Mouse (Mus musculus) megakaryocyte, adult 5-6 weeks (primary cell): ENCODE measurements around the gene Dand5. TPM values are rescaled to one million over a fixed set of nuclear protein-coding genes. Genes with fewer than 3 reads are reported as not detected.
A peak's percentile ranks its signal among the peaks of the same experiment; 100 is the strongest.

Experiments used
- ATAC-seq: 2 replicates; pipeline ENCODE4 v1.8.0; 2016; ENCODE audit warnings: mild to moderate bottlenecking, inconsistent platforms; ENCODE audit not compliant: poor library complexity, severe bottlenecking
- total RNA-seq, 2 experiments: library from RNA; stranded (forward) in 1 of 2; stranded (reverse) in 1 of 2; fragments of 153-499, 151-499 nt in 1 of 2; fragments of 221-1000, 200-1000 nt in 1 of 2; gene quantifications; 2 replicates each; pipeline versions ENCODE4 v1.2.3 to v1.2.4; 2015 to 2017

Dand5 gene
- total RNA-seq, 2 experiments from 2014 or later, result 1.4 to 4.4 TPM

GRCm38 (mm10) chr8:84784681-84785505, 37.7 kb downstream of the Dand5 start:
- no peak for ATAC-seq

DNA sequence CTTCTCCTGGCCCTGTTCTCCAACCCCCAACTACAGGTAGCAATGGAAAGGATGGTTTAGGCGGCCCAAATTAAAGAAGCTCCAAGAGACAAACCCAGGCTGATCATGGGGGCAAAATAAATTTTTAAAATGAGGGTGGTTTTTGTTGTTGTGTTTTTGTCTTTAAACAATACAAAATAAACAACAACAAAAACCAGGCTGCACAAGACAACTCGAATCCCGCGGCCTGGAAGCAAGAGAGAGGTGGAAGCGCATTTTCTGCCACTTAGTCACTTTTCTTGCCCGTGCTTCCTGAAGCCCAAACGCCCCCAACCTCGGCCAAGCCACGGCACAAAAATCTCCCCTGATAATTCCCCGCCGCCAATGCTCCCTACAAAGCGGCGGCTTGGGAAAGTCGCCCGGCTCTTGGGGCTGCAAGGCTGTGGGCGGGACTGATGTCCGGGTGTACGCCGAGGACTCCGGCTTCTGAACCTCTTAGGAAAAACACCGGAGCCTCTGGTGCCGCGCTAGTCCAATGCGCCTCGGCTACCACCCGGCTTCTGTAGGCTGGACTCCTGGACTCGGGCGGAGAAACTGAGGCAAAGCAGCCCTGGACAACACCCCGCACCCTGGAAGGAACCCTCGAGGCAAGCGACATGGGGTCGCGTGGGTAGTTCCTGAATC, 38.6 kb downstream of the Dand5 start:
- ATAC-seq, result no peak

- no peak for ATAC-seq
Observed at GRCm38 (mm10) chr8:84783198-84783918, 39.3 kb downstream of the Dand5 start.

DNA sequence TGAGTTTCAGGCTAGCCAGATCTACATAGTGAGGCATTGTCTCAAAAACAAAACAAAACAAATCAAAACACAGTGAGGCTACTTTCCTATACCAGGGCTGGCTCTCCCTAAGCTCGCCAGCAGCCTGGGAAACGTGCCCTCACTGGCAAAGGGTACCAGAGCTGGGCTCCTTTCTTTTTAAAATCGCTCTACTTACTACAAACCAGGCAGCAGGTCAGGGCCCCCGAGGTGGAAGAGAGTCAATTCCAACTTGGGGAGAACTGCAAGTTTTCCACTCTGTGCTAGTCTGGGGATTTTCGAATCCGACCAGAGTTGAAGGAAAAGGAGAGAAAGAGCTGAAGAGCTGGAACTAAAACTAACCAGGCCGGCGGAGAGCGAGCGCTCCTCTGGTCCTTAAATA, 39.9 kb downstream of the Dand5 start:
- ATAC-seq, result no peak

DNA sequence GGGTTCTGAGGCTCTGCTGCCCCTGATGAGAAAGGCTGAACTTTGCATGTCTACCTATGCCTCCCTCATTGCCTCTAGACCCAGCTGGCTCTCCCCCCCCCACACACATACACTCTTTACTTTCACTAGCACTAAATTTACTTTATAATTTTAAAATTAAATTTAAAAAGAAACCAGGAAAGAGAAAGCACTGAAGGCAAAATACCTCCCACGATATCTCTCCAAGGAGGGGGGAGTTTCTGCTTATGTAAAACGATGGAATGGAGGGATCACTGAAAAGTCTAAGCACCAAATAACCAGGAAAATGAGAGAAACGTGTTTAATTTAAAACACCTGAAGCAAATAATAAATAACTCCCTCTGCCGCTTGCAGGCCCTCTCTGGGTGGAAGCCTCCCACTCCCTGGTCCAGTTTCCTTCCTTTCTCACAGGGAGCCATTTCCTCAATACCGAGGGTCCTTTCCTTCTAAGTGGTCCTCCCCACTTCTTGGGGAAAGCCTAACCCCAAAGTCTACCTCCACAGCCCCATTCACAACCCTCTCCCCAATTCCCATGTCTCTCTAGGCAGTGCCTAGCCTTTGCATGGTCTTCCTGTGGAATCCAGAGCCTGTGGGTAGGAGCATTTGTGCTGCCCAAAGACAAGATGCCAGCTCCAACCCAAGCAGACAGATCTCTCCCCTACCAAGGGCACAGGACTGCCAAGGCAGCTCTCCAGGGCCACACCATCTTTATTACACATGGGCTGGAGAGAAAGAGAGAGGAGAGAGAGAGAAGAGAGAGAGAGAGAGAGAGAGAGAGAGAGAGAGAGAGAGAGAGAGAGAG, 40.7 kb downstream of the Dand5 start:
- no peak for ATAC-seq

DNA sequence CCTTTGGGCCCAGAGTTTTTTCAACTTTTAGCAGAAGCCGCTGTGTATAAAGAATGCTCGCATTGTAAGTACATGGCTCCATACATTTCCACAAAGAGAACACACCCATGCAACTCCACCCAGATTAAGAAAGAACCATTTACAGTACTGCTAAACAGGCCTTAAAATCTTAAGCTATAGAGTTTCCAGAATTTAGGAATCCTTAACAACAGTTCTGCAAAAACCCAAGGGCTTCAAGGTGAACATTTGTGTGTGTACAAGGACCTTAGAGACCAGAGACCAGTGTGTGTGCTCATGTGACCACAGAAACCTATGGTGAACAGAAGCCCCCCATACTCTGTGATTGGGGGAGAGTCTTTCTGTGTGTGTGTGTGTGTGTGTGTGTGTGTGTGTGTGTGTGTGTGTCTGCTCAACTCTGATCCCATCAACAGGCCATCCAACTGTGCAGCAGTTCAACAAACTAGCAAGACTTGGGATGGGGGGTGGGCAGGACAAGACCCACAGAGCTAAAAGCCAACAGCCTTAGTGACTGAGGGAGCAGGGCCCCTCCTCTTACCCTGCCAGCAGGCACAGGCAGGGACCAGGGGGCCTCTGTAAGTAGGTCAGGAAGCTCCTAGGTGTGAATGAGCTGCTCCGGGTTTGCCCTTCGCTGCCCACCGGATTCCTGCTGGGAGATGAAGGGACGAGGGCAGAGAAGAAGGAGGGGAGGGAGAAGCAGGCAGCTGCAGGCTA, 41.5 kb downstream of the Dand5 start:
- no peak for ATAC-seq

DNA sequence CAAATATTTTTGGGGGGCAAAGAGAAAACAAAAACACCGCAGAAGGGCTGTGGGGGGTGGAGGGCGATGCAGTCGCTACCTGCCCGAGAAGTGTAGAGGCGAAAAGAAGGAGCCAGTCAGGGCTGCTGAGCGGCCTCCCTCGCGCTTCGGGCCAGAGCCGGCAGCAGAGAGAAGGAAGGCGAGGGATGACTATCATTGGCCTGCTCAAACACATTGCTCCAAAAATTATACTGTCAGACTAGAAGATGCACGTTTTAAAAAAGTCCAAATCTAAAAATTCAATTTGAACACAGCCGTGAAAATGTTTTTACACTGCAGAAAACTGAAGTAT, 42.4 kb downstream of the Dand5 start:
- no peak for ATAC-seq

DNA sequence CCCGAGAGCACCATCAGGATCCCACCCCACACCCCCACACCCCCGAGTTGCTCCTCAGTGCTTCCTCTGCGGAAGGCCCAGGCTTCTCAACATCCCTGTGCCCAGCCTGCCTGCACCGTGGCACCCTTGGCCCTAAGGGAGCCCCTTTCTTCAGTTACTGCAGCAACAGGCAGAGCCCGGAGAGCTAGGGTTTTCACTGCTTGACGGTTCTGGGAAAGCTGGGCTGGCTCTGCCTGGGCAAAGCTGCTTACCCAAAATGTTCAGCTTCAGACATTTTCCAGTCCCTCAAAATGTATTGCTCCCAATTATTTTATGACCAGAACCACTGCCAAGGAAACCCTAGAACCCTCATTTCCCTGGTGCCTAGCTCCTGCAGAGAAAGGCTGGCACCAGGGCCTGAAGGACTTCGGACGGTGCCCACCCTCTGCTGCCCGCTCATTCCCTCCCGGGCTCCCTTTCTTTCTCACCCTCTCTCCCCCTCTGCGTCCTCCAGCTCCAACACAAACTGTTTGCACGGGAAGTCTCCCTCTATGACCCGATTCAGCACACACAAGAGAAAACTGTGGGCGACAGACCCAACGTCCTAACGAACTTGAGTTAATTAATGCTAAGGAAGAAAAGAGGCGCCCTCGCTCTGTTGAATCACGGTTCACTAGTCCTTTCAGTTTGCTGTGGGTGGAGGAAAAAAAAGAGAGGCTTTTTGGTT, 43.0 kb downstream of the Dand5 start:
- no peak for ATAC-seq

DNA sequence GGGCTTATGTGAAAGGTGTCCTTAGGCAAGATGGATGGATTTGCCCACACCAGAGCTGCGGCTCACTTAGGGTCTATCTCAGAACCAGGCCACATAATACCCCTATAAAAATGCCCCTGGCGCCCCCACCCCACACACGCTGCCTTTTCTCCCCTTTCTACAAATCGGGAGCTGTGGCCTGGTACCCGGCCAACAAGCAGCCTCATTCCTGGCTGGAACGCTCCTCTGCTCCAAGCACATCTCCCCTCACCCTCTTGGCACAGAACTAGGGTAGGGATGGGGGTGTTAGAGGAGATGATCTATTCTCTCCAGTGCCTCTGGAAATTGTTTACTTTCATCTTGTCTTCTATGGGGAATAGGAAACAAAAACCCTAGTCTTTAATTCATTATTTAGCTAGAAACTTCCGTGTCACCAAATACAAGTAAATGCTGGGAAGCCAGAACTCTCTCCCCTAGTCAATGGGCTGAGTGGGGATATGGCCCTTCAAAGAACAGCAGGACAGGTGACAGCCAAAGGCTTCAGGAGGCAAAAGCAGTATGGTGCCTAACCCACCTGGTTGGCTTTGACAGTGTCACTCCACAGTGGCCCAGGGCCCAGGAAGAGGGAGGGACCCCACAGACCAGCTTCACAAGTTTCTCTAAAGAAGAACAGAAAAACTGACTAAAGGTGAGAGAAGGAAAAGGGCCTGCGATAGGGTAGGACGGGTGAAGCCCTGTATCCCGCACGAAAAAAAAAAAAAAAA, 43.8 kb downstream of the Dand5 start:
- no peak for ATAC-seq

DNA sequence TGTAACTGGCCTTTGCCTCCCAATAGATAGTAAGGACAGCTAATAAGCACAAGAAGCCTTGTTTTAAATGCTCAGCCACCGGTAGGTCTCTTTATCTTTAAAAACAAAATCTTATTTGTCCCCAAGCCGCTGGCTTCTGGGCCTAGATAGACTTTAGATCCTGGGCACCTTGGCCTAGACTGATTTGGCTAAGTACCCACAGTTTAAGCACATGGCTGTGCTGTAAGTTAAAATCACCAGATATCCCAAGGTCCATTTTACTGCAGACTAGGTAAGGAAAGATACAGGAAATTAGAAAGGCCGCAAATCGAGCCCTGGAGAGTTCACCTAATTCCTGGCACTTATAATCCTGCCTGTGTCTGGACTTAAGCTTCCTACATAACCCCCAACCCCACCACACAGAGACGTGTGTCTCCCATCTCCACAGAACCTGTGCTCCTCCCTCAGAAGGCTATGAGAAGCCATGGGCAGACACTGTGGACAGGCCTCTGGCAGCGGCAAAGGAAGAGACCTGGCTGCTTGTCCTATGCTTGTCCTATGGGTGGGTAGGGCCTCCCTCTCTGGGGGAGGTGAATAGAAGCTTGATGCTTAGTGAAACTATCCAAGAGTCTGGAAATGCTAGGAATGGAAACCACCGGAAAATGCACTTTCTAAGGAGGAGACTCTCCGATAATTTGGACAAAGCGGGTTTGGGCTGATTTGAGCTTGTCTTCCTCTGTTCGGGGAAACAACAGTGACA, 44.6 kb downstream of the Dand5 start:
- no peak for ATAC-seq

DNA sequence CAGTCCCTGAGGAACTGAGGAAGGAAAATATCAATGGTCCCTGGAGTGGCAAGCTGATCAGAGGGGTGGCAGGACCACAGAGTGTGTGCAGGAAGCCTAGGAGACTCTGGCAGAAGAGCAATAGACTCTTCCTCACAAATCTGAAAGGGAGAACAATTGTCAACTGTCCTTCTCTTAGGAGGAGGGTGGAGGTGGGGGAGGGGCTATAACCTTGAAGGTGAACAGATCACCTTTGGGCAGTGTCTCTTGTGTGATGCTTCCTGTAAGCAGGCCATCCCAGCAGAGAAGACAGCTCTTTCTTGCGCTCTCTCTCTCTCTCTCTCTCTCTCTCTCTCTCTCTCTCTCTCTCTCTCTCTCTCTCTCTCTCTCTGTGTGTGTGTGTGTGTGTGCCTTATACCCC, 46.1 kb downstream of the Dand5 start:
- ATAC-seq, result no peak

- ATAC-seq, result peak; percentile 19; the same call in 1 of the 2 replicates
Observed at GRCm38 (mm10) chr8:84775621-84776113, 47.0 kb downstream of the Dand5 start.

DNA sequence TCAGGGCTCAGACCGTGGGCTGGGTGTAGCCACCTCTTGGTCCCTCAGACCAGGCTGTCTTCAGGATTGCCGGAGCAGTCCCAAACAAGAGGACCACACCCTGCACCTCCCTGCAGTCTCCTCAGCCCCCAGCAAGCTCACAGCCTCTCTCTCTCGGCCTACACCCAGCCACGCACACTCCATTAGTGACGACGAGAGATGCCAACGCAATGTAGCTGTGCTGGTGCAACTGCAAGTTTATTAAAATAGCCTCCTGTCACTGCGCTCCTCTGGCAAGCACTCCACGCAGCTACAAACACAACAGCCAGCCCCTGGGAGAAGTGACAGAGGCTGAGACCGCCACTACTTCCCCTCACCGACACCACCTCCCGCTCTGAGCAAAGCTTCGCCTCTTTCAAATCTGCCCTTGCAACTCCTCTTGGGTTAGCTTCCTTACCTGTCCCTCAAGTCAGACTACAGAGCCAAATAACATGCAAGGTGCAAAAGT, 47.5 kb downstream of the Dand5 start:
- peak; percentile 74 for ATAC-seq

DNA sequence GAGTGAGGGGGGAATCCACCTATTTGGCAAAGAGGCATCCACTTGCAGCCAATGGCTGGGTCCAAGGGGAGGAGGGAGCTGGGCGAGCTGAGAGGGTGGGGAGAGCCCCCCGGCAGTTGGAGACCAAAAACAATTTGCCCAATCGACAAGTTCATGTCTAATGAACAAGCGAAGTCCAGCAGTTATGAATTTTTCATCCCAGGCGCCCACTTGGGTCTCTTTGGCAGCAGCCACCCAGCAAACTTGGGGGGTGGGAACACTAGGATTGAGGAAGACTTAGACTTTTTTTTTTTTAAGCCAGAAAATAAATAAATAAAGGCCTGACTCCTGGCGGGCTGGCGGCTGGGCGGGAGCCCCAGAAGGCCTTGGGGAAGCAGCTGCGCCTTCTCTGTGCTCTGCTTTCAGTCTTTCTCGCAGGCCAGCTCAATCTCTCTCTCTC, 48.1 kb downstream of the Dand5 start:
- no peak for ATAC-seq

GRCm38 (mm10) chr8:84773833-84774232, 48.8 kb downstream of the Dand5 start:
- ATAC-seq, result no peak

GRCm38 (mm10) chr8:84773304-84773703, 49.3 kb downstream of the Dand5 start:
- ATAC-seq, result no peak

DNA sequence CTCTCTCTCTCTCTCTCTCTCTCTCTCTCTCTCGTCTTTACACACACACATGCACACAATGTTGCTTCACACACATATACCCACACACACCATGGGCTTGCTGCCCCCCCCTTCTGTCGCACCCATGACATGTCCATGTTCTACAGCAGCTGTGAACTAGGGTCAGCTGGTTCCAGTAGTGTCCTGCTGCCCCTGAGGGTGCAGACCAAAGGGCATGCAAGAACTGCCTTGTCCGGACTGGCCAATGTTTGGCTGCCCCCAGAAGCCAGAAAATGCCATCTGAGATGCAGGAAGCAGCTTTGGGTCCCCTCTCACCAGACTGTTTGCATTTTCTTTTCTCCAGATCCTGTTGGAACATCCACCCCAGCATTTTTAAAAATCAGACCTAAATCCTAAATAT, 50.0 kb downstream of the Dand5 start:
- no peak for ATAC-seq

- ATAC-seq, result peak; percentile 34; the same call in 1 of the 2 replicates
Observed at GRCm38 (mm10) chr8:84771941-84772378, 50.7 kb downstream of the Dand5 start.
